Mouse (Mus musculus): Measurements from ENCODE around the gene Rab3il1.
A peak's percentile ranks its signal among the peaks of the same experiment; 100 is the strongest.

The Rab3il1 gene

GRCm38 (mm10) chr19:10042232-10042631 lies 40.8 kb downstream of the Rab3il1 start:
- DNase-seq = peak; percentile 63

- peak; percentile 41 for DNase-seq
These were observed 41.3 kb downstream of the Rab3il1 start for GRCm38 (mm10) chr19:10042816-10043215.

- DNase-seq = peak; percentile 43
These were observed 42.2 kb downstream of the Rab3il1 start for GRCm38 (mm10) chr19:10043643-10044042.

GRCm38 (mm10) chr19:10045707-10046106 lies 44.2 kb downstream of the Rab3il1 start:
- DNase-seq = no peak

GRCm38 (mm10) chr19:10046346-10046745 lies 44.9 kb downstream of the Rab3il1 start:
- DNase-seq = no peak

GRCm38 (mm10) chr19:10046983-10047382 lies 45.5 kb downstream of the Rab3il1 start:
- no peak for DNase-seq

- no peak for DNase-seq
These were observed 48.1 kb downstream of the Rab3il1 start for GRCm38 (mm10) chr19:10049533-10049932.

- no peak for DNase-seq
These were observed 49.0 kb downstream of the Rab3il1 start for GRCm38 (mm10) chr19:10050438-10050837.

GRCm38 (mm10) chr19:10052698-10053097 lies 51.2 kb downstream of the Rab3il1 start:
- DNase-seq = no peak

GRCm38 (mm10) chr19:10053692-10054260 lies 52.3 kb downstream of the Rab3il1 start:
- DNase-seq = no peak

GRCm38 (mm10) chr19:10054361-10055075 lies 53.0 kb downstream of the Rab3il1 start:
- no peak for DNase-seq

GRCm38 (mm10) chr19:10055261-10055660 lies 53.8 kb downstream of the Rab3il1 start:
- DNase-seq = no peak

GRCm38 (mm10) chr19:10055783-10056660 lies 54.6 kb downstream of the Rab3il1 start:
- no peak for DNase-seq

- DNase-seq = no peak
These were observed 55.2 kb downstream of the Rab3il1 start for GRCm38 (mm10) chr19:10056686-10057085.

GRCm38 (mm10) chr19:10057486-10058351 lies 56.2 kb downstream of the Rab3il1 start:
- DNase-seq = no peak

GRCm38 (mm10) chr19:10058352-10058825 lies 56.9 kb downstream of the Rab3il1 start:
- DNase-seq = no peak

- no peak for DNase-seq
These were observed 57.5 kb downstream of the Rab3il1 start for GRCm38 (mm10) chr19:10058876-10059427.

GRCm38 (mm10) chr19:10059911-10060567 lies 58.6 kb downstream of the Rab3il1 start:
- DNase-seq = peak; percentile 46

GRCm38 (mm10) chr19:10060783-10061590 lies 59.5 kb downstream of the Rab3il1 start:
- no peak for DNase-seq

GRCm38 (mm10) chr19:10061624-10062023 lies 60.2 kb downstream of the Rab3il1 start:
- DNase-seq = no peak

- DNase-seq = no peak
These were observed 60.8 kb downstream of the Rab3il1 start for GRCm38 (mm10) chr19:10062292-10062691.

Measured in cerebellum, adult 11-12 months (tissue).